Comparison of ENCODE assay signal across 20 mouse cellular contexts in the genomic region with DNA sequence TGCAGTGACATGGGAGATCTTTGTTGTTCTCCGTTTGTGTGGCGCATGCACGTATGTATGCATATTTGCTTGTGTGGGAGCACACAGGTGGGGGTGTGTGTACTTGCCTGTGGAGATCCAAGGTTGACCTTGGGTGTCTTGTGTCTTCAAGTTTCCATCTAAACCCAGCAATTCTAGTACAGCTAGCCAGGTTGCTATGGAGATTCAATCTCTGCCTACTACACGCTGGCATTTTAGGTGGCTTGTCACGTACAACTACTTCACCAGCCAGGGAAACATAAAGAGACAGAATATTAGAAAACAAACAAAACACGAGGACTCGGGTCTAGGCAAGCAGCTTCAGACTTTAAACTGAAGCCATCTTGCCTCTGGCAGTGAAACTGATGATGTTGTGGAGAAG. TPM values are rescaled to one million over a fixed set of nuclear protein-coding genes. Genes with fewer than 3 reads are reported as not detected.
DNase-seq lines count a peak whose midpoint lies in the region; ATAC-seq and TF ChIP-seq lines count a peak whose summit lies in the region.
"Had no signal": no experiment of that assay in that cellular context is flagged by ENCODE, and none has a peak within 500 bp of the region (broad histone marks: within the 10 kb centered on the region; RNA-seq: fewer than 3 reads in every experiment).

No protein-coding gene starts in this region.

- no peak overlapping the region for H3K27ac ChIP-seq in forebrain, embryonic 16.5 days (ENCODE audit: low read length)
- H3K27ac ChIP-seq in forebrain, embryonic 12.5 days = no peak overlapping the region
- peak overlapping the region; percentile 56; the same call in 1 of the 2 replicates for H3K27ac ChIP-seq in hindbrain, postnatal 0 days
- H3K27ac ChIP-seq in hindbrain, embryonic 10.5 days = no peak overlapping the region
- H3K27ac ChIP-seq in CH12.LX (ENCODE audit: insufficient read depth, low read depth) = no peak overlapping the region
- H3K27ac ChIP-seq: embryonic facial prominence, embryonic 12.5 days; heart, embryonic 13.5 days; hindbrain, embryonic 13.5 days had no signal

- H3K9me3 ChIP-seq in forebrain, embryonic 16.5 days (ENCODE audit: control insufficient read depth, low read length) = no peaks in the 10 kb centered on the region
- no peaks in the 10 kb centered on the region for H3K9me3 ChIP-seq in forebrain, embryonic 12.5 days
- no peaks in the 10 kb centered on the region for H3K9me3 ChIP-seq in hindbrain, postnatal 0 days (ENCODE audit: low read length)
- no peaks in the 10 kb centered on the region for H3K9me3 ChIP-seq in hindbrain, embryonic 10.5 days
- H3K9me3 ChIP-seq in CH12.LX (replicated peaks; ENCODE audit: low read length) = no peaks in the 10 kb centered on the region
- H3K9me3 ChIP-seq: embryonic facial prominence, embryonic 12.5 days; heart, embryonic 13.5 days; hindbrain, embryonic 13.5 days had no signal

- dilution Hi-C loops in CH12.LX (cut with MboI; ENCODE audit: extremely low pct_ligation_motif_present, extremely low pct_unique_long_range_greater_than_20kb, low sequenced_read_pairs) = no loop called here

- TF ChIP-seq POLR2A in CH12.LX (IDR thresholded peaks at IDR 0.05; ENCODE audit: low read depth, low read length) = no peak
- TF ChIP-seq POLR2A in brain, embryonic 14.5 days (IDR thresholded peaks at IDR 0.05; ENCODE audit: borderline replicate concordance, extremely low read depth, insufficient read depth, insufficient read length, poor library complexity, severe bottlenecking) = no peak

- H3K79me2 ChIP-seq in CH12.LX (replicated peaks; ENCODE audit: control insufficient read depth, extremely low read depth, insufficient read depth, poor library complexity, severe bottlenecking) = no peaks in the 10 kb centered on the region

- DNase-seq in hindbrain, postnatal 0 days (ENCODE audit: low spot score) = peak; percentile 53
- no peak for DNase-seq in hindbrain, embryonic 10.5 days (ENCODE audit: low spot score)
- DNase-seq in CH12.LX (ENCODE audit: extremely low read depth) = no peak
- DNase-seq in brain, embryonic 14.5 days (ENCODE audit: low read depth) = peak; percentile 61
- no peak for DNase-seq in adrenal gland, adult 2 months
- DNase-seq: adrenal gland, adult 8-10 months; adrenal gland, postnatal 36 days; cerebellum, adult 11-12 months; cerebellum, adult 9-10 months; cerebellum, postnatal 25 days; gastrocnemius, postnatal 36 days; heart, adult 11 months; heart, postnatal 36 days; kidney, adult 11 months had no signal

- in situ Hi-C loops in CH12.LX (cut with MboI; ENCODE audit: low pct_ligation_motif_present, low pct_unique_long_range_greater_than_20kb, low sequenced_read_pairs) = no loop called here

- TF ChIP-seq EP300 in CH12.LX (IDR thresholded peaks at IDR 0.05; ENCODE audit: low read length) = no peak

- WGBS in forebrain, embryonic 16.5 days = 61% methylated on average over 7 of the region's 7 CpGs
- WGBS in forebrain, embryonic 12.5 days = 80% methylated on average over 7 of the region's 7 CpGs
- 47% methylated on average over 7 of the region's 7 CpGs for whole genome bisulfite sequencing in hindbrain, postnatal 0 days
- 83% methylated on average over 7 of the region's 7 CpGs for WGBS in hindbrain, embryonic 10.5 days

- H3K4me2 ChIP-seq in forebrain, embryonic 16.5 days (ENCODE audit: low read length) = no peak overlapping the region
- H3K4me2 ChIP-seq in forebrain, embryonic 12.5 days = no peak overlapping the region
- no peak overlapping the region for H3K4me2 ChIP-seq in hindbrain, postnatal 0 days (ENCODE audit: low read depth, low read length)
- H3K4me2 ChIP-seq in CH12.LX (ENCODE audit: insufficient read depth, low read depth, poor library complexity, severe bottlenecking) = peak overlapping the region; percentile 95
- H3K4me2 ChIP-seq: embryonic facial prominence, embryonic 12.5 days; heart, embryonic 13.5 days; hindbrain, embryonic 13.5 days had no signal

- peak; percentile 62; the same call in 1 of the 2 replicates for ATAC-seq in forebrain, embryonic 16.5 days
- ATAC-seq in forebrain, embryonic 12.5 days (ENCODE audit: low FRiP score) = no peak
- peak; percentile 55; the same call in 1 of the 2 replicates for ATAC-seq in hindbrain, postnatal 0 days

- H3K36me3 ChIP-seq in forebrain, embryonic 16.5 days (ENCODE audit: control insufficient read depth, insufficient read depth) = no peaks in the 10 kb centered on the region
- no peaks in the 10 kb centered on the region for H3K36me3 ChIP-seq in forebrain, embryonic 12.5 days (replicated peaks)
- no peaks in the 10 kb centered on the region for H3K36me3 ChIP-seq in hindbrain, postnatal 0 days (ENCODE audit: insufficient read depth, low read length)
- no peaks in the 10 kb centered on the region for H3K36me3 ChIP-seq in hindbrain, embryonic 10.5 days
- no peaks in the 10 kb centered on the region for H3K36me3 ChIP-seq in CH12.LX (replicated peaks in 1 of 2; ENCODE audit: control insufficient read depth in 1 of 2, insufficient read depth in 1 of 2, low read length in 1 of 2)
- H3K36me3 ChIP-seq: embryonic facial prominence, embryonic 12.5 days; heart, embryonic 13.5 days; hindbrain, embryonic 13.5 days had no signal

- no peak overlapping the region for H3K9ac ChIP-seq in forebrain, embryonic 16.5 days (replicated peaks; ENCODE audit: low read depth, low read length)
- no peak overlapping the region for H3K9ac ChIP-seq in forebrain, embryonic 12.5 days
- no peak overlapping the region for H3K9ac ChIP-seq in hindbrain, postnatal 0 days (replicated peaks; ENCODE audit: low read length)
- H3K9ac ChIP-seq in CH12.LX (ENCODE audit: insufficient read depth, low read depth) = no peak overlapping the region
- H3K9ac ChIP-seq: embryonic facial prominence, embryonic 12.5 days; heart, embryonic 13.5 days; hindbrain, embryonic 13.5 days had no signal

- no peak for TF ChIP-seq CTCF in hindbrain, postnatal 0 days (IDR thresholded peaks at IDR 0.05; ENCODE audit: low read depth)
- no peak for TF ChIP-seq CTCF in CH12.LX (conservative IDR thresholded peaks at IDR 0.05 in 1 of 2, IDR thresholded peaks at IDR 0.05 in 1 of 2; ENCODE audit: low read depth in 2 of 2, low read length in 2 of 2)
- no peak for TF ChIP-seq CTCF in brain, embryonic 14.5 days (IDR thresholded peaks at IDR 0.05; ENCODE audit: borderline replicate concordance, extremely low read depth, insufficient read depth, insufficient read length)

- no peak for TF ChIP-seq RAD21 in CH12.LX (IDR thresholded peaks at IDR 0.05; ENCODE audit: low read depth, low read length)

- H3K4me3 ChIP-seq in forebrain, embryonic 16.5 days (replicated peaks; ENCODE audit: low read length) = no peak overlapping the region
- H3K4me3 ChIP-seq in forebrain, embryonic 12.5 days (replicated peaks) = no peak overlapping the region
- H3K4me3 ChIP-seq in hindbrain, postnatal 0 days (ENCODE audit: low read length) = no peak overlapping the region
- no peak overlapping the region for H3K4me3 ChIP-seq in hindbrain, embryonic 10.5 days
- H3K4me3 ChIP-seq in CH12.LX (replicated peaks in 1 of 3; ENCODE audit: low read depth in 2 of 3, low read length in 2 of 3, poor library complexity in 1 of 3) = no peak overlapping the region
- H3K4me3 ChIP-seq: embryonic facial prominence, embryonic 12.5 days; heart, embryonic 13.5 days; hindbrain, embryonic 13.5 days had no signal

- no peaks in the 10 kb centered on the region for H3K27me3 ChIP-seq in forebrain, embryonic 16.5 days (replicated peaks; ENCODE audit: control insufficient read depth, insufficient read depth, low read length)
- H3K27me3 ChIP-seq in forebrain, embryonic 12.5 days = no peaks in the 10 kb centered on the region
- no peaks in the 10 kb centered on the region for H3K27me3 ChIP-seq in hindbrain, postnatal 0 days (ENCODE audit: insufficient read depth, low read length)
- H3K27me3 ChIP-seq in hindbrain, embryonic 10.5 days (ENCODE audit: insufficient read depth, poor library complexity, severe bottlenecking) = no peaks in the 10 kb centered on the region
- H3K27me3 ChIP-seq in CH12.LX (replicated peaks) = peaks cover 2% of the 10 kb centered on the region
- H3K27me3 ChIP-seq: embryonic facial prominence, embryonic 12.5 days; heart, embryonic 13.5 days; hindbrain, embryonic 13.5 days had no signal

- H3K4me1 ChIP-seq in forebrain, embryonic 16.5 days (replicated peaks; ENCODE audit: control insufficient read depth, insufficient read depth, low read length) = no peaks in the 10 kb centered on the region
- H3K4me1 ChIP-seq in forebrain, embryonic 12.5 days = no peaks in the 10 kb centered on the region
- 0 out of 2 replicates have a peak, but pooled peaks cover 6% of the 10 kb centered on the region for H3K4me1 ChIP-seq in hindbrain, postnatal 0 days (ENCODE audit: insufficient read depth, low read length)
- no peaks in the 10 kb centered on the region for H3K4me1 ChIP-seq in hindbrain, embryonic 10.5 days (replicated peaks)
- H3K4me1 ChIP-seq in CH12.LX (ENCODE audit: control insufficient read depth in 1 of 2, insufficient read depth in 2 of 2) = peaks cover 4 to 25% of the 10 kb centered on the region in 2 experiments
- H3K4me1 ChIP-seq: embryonic facial prominence, embryonic 12.5 days had no signal

TF ChIP-seq in CH12.LX, 34 proteins besides CTCF, POLR2A, EP300 and RAD21:
- TF ChIP-seq UBTF (IDR thresholded peaks at IDR 0.05; ENCODE audit: low read depth, low read length) (no peak), TBP (conservative IDR thresholded peaks at IDR 0.05; ENCODE audit: low read depth, low read length) (no peak), CHD2 (IDR thresholded peaks at IDR 0.05; ENCODE audit: low read length) (no peak), POLR2AphosphoS2 (IDR thresholded peaks at IDR 0.05; ENCODE audit: low read depth, low read length) (no peak), NELFE (IDR thresholded peaks at IDR 0.05; ENCODE audit: low read depth, low read length) (no peak), SIN3A (IDR thresholded peaks at IDR 0.05; ENCODE audit: low read length) (no peak)
TF ChIP-seq in CH12.LX: peak in this region for 0.

RNA-seq across cellular contexts. Expression of gene Slc5a11, which starts 38.8 kb away (rescaled TPM):
- polyA plus RNA-seq in forebrain, embryonic 16.5 days (2015; fragmentation: Nextera tagmentation; extraction: Ambion mirVana) = 0.30 and 0.75 TPM in 2 replicates
- 0.11 and 0.13 TPM in 2 replicates for polyA plus RNA-seq in forebrain, embryonic 12.5 days (2016; fragmentation: Nextera tagmentation; extraction: Ambion mirVana)
- total RNA-seq in hindbrain, postnatal 0 days (2014; rRNA removed) = 0.21 and 3.1 TPM in 2 replicates
- polyA plus RNA-seq in hindbrain, postnatal 0 days (2015; fragmentation: Nextera tagmentation; extraction: Ambion mirVana) = 0.16 and 0.43 TPM in 2 replicates
- 0.08 and 0.34 TPM in 2 replicates for polyA plus RNA-seq in hindbrain, embryonic 10.5 days (2016; fragmentation: Nextera tagmentation; extraction: Ambion mirVana)
- total RNA-seq in CH12.LX (2012; rRNA removed) (0.21 and 1.2 TPM in 2 replicates), CH12.LX (2014; rRNA removed) (0.38 and 0.43 TPM in 2 replicates)
- 0.80 and 1.3 TPM in 2 replicates for polyA plus RNA-seq in CH12.LX (2012; ENCODE audit: insufficient read length, low read depth)
- polyA plus RNA-seq in brain, embryonic 14.5 days (2012; rRNA removed) = 0.15 and 0.22 TPM in 2 replicates
- total RNA-seq in adrenal gland, adult 2 months (2021) = not detected
- polyA plus RNA-seq in adrenal gland, adult 2 months (2012; rRNA removed) = not detected in 2 replicates
- total RNA-seq: adrenal gland, postnatal 36 days; gastrocnemius, adult 8-10 months; gastrocnemius, postnatal 36 days; heart, postnatal 36 days had no signal

Comparison
In these comparisons a context has a peak if more than half of its experiments do, and no peak if none do; other contexts are left out.
1. DNase-seq: peak in hindbrain, postnatal 0 days (single experiment) and brain, embryonic 14.5 days (single experiment); none in hindbrain, embryonic 10.5 days (single experiment), CH12.LX (single experiment) and adrenal gland, adult 2 months (single experiment).